Mouse (Mus musculus) CD4-positive helper T cell, adult 2 months (primary cell): ENCODE data around the gene Spocd1.

Source experiments
- DNase-seq: peaks from one replicate; pipeline ENCODE4 v3.0.0-alpha.2; 2012; ENCODE audit warnings: low read depth, missing footprints, low spot score

Gene Spocd1

DNA sequence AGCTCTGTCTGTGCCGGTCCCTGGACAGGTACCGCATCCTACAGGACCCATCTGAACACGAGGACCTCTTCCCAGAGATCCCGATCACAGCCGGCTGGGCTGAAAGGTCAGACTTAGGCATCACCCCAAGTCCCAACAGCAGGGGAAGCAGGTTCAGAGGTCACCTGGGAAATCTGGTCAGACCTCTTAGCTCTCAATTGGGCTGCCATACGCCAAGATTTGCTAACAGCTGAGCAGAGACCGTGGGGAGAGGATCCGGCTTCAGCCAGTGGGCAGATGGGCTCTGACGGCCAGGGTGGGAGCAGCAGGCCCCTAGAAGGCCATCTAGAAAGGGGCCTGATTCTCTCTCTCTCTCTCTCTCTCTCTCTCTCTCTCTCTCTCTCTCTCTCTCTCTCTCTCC, 45.2 kb downstream of the Spocd1 start:
- no peak for DNase-seq

DNA sequence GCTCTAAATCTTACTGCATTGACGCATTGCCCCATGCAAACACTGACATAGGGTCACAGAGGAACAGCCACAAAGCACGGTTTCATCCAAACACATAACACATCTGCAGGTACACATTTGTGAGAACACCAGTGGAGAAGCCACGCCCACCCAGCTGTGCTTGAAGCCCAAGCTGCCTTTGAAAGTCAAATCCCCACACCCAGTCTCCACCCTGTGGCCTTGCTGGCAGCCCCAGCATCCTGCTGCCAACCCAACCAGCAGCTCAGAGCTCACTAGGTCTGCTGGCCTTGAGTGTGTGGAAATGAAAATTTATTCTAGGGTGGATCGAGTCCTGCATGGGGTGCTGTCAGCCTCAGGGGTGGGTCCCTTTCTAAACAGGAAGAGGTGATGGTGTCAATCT, 48.2 kb downstream of the Spocd1 start:
- no peak for DNase-seq

DNA sequence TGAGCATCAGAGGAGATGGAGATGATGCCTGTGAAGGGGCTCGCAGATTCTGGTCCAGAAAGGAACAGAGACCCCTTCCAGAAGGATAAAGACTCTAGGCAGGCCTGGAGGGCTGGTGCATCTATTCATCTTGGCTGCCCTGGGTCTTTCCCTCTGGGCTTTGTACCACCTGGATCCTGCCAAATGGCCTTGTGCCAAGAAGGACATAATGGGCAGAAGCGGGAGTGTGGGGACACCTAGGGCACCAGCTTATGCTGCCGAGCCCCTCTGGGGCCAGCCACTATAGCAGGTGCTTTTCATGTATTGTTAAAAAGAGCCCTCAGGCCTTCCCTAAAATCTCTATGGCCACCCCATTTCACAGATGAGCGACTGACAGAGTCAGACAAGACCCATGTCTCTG, 49.2 kb downstream of the Spocd1 start:
- no peak for DNase-seq

DNA sequence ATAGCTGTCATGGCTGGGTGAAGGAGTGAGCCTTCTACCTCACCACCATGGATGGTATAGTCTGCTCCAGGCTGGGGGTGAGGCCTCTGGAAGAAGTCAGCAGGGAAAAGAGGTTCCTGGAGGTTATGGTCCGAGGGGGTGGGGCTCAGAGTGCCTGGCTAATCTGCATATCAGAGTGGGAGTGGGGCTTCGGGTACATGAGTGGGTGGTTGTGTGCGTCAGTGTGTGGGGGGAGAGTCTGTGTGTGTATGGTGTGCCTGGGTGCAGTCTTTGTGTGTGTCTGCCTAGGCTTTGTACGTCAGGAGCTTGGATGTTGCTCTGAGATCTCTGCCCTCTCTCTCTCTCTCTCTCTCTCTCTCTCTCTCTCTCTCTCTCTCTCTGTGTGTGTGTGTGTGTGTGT, 49.9 kb downstream of the Spocd1 start:
- no peak for DNase-seq

DNA sequence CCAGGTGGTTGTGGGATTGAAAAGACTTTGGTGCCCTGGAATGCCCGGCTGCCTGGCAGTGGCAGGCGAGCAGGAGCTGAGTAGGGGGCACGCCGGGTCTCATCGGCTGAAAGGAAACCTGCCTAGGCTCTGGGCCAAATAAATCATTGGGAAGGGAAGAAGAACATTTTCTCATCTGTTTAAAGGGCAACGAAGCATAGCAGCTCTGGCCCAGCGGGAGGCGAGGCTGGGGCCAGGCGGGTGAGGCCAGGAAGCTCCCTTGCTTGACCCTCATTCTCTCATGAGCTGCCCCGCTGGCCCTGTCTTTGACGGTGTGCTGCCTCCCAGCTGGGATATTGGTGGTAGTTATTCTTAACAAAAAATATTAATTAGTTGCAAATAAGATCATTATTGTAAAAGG, 52.6 kb downstream of the Spocd1 start:
- DNase-seq: no peak

DNA sequence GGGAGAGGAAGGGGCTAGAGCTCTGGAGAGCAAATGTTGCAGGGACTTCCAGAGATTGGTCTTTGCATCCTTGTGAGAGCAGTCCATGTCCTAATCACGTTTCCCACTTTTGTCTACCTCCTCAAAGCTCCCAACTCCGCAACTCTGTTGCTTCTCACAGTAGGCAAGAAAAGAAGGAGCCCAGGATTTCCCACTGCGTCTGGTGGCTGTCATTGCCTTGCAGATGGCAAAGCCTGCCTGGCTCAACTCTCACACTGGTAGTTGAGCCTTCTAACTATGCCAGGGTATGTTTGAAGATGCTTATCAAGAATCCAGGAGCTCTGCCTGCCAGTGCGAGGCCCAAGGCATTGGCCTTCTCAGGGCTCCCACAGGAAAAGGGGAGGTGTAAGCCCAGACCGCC, 54.0 kb downstream of the Spocd1 start:
- no peak for DNase-seq

DNA sequence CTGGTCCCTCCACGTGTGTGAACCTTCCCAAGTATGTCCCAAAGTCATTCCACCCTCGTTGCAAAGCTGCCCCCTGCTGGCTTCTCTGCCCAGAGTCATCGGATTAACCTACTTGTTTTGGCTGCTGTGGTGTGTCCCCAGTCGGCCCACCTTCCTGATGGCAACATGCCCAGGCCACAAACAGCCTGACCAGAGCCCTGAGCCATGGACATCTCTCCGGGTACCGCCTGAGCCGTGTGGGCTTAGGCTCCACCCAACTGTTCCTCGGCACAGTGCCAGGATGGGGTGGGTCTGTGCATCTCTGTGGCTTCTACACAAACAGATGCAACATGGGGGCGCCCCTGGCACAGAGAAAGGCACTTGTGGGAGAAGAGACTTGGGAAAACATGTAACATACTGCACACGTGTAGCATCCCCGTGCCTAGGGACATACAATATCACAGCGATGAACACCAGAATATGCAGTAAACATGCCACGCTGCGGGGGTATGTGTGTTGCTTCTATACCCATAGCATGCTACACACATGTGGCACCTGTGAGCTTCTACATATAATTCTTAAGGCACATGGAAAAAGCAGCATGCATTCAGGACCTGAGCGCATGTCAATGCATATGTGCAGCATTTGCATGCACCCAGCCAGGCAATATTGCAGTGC, 54.8 kb downstream of the Spocd1 start:
- DNase-seq: peak; percentile 24

DNA sequence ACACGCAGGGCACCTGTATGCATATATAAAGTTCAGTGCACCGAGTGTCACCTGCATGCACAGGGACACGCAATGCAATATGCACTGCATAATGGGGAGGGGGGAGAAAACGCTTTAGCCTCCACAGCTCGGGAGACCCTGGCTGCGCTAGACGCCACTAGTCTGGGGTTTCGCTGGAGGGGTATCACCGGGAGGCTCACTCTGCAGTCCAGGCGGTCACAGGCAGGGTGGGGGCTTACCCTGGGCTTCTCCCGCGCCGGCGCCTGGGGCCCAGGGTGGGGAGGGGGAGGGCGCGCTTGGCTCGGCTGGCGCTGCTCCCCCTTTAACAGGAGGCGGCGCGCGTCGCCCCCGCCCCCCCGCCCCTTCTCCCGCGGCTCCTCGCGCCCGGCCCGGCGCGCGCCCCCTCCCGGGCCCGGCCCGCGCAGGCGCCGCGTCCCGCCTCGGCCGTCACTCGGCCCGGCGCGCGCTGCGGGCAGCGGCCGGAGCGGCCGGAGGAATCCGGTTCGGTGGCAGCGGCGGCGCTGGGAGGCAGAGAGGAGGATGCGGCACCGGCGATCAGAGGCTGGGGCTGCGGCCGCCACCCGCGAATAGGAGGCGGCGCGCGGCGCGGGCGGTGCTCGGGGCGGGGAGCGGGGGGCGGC, 55.5 kb downstream of the Spocd1 start, which contains the start of gene Adgrb2:
TSS of gene Adgrb2 (plus strand) at position 450 of the 641 bp plus-strand sequence.
- peak; percentile 27 for DNase-seq

DNA sequence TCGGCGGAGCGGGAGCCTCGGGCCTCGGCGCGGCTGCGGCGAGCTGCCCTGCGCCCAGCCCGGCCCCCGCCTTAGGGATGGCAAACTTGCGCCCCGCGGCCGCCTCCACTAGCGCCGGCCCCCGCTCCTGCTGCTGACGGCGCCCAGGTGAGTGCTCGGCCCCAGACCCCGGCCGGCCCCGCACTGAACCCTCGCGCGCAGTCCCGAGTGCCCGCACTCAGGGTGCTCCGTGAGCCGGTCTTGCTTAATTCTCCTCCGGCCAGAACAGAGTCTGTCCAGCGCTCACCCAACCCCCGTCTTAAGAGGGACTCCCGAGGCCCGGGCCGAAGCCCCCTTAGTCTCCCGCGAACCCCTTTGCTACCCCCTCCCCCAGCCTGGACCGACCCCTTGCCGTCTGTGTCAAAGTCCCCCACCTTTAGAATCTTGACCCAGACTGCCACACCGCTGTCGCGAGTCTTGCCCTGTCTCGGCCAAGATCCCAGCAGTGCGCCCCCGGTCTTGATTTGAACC, 56.2 kb downstream of the Spocd1 start:
- no peak for DNase-seq

DNA sequence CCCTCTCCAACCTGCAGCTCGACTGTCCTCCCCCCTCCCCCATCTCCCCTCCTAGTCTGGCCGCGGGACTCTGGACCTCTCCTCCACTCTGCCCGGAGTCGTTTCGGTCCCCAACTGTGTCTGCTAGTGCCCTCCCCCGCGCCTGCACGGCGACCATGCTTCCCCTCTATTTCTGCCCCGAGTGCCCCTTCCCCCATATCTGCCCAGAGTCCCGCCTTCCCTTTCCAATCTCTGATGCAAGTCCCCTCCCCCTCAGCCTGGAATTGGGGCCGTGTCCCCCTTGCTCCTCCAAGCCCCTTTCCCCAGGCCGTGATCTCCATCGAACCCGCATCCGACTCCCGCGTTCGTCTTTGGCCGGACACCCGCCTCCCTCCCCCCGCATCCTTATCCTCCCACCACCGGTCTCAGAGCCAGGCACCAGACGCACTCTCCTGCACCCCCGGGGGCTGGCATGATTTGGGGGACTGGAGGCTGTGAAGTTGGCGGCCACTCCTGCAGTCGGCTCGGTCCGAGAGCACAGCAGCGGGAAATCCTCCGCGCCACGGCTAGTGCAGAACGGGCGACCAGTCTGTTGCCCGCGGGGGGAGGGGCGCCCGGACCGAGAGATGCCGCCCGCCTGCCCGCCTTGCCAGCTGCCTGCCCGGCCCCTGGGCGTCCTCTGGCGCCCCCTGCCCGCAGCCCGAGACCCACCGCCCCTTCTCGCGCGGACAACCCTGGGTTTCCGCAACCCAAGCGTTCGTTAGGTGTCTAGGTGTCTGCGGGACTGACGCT, 56.8 kb downstream of the Spocd1 start:
- peak; percentile 48 for DNase-seq

DNA sequence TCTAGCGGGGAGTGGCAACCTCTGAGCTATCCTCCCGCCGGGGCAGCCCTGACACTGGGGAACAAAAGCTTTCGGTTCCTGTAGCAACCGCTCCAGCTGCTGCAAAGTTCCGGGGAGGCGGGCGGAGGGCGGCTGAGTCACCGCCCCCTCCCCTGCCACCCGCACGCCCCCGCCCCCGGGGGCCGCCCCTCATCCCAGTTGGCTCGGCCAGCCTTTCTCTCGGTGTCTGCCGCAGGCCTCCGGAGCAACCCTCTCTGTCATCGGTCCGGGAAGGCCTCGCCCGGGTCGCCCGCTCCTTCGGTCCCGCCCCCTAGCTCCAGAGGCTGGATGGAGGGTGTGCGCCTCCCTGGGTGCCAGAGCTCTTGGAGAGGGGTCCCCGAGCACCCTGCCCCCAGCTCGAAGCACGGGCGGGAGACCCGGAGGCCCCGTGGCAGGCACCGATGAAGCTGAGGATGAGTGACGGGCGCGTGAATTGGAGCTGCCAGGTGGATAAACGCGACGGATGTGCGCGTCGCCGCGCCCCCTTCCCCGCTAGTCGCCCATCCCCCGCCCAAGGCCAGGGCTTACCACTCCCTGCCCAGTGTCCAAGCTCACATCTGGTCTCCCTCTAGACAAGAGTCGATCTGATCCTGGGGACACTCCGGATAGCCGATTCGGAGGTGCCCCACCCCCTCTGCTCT, 58.9 kb downstream of the Spocd1 start:
- peak; percentile 61 for DNase-seq

DNA sequence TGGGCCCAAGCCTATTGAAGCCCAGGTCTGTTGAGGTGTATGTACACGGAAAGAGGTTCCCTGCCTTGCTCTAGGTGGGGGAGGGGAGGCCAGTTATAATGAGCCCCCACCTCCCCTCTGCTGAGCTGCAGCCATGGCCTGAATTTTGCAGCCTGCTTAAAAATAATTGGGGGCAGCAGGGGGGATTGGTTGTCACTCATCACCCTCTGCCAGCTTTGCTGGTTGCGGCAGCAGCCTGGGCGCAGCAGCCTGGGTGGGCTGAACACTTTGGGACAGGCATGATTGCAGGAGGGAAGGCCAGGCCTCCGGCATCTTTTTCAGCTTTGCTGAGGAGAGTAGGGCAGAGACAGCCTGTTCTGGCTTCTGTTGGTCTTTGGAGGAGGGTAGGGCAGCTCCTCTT, 60.9 kb downstream of the Spocd1 start:
- no peak for DNase-seq

DNA sequence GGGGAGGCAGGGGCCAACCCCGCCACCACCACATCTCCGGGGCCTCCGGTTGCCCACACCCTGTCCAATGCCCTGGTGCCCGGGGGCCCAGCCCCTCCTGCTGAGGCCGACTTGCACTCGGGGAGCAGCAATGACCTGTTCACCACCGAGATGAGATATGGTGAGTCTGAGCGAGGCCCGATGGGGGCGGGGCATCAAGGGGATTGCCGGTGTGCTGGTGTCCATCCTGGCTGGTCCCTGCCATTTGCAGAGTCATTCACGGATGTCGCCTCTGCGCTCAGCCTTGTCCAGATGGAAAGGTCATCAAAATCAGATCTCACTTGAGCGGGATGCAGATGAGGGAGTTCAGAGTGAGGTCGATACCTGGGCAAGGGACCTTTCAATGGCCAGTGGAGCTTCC, 63.7 kb downstream of the Spocd1 start:
- no peak for DNase-seq

DNA sequence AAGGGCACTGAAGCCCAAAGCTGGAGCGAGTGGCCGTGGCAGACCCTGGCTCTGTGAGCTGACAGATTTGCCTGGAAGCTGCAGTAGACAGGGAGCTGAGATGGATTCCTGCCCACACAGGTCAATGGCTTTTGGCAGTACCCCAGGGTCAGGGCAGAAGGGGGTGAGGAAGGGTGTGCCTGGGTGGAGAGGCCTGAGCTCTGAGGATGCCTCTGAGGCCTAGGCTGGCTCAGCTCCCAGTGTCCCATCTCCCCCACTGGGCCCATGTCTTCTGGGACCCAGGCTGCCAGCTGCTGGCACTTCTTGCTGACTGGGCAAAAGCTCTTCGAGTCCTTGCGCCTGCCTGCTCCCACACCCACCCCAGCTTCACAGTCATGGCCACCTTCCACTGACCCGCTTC, 64.2 kb downstream of the Spocd1 start:
- DNase-seq: no peak

DNA sequence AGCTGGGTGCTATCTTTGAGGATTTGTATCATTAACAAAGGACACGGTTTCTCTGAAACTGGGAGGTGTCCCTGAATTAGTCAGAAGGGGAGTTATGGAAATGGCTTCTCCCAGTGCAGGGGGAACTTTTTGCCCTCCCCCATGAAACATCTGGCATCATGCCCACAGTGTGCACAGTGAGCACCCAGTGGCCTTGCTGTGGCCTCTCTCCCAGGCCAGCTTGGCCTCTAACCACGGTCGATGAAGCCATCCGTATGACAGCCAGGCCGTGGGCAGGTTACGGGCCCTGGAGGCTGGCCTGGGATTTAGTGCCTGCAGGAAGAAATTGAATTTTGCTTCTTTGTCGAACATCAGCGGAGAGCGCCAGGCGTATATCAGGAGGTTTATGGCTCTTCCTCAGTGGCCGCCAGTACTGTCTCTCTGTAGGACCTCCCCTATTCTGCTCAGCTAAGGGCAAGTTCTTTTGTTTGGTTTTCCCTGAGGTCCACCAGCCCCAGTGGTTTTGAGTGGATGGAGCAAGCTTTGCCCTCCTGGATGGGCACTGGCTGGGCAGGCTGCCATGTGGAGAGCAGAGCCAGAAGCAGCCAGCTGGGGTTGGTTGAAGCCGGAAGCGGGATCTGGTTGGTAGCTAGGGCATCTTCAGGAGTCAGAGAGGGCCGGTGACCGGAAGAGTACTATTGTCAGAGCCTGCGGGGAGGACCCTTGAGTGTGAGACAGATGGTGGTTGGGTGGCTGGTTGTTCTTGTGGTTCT, 65.1 kb downstream of the Spocd1 start:
- DNase-seq: no peak

DNA sequence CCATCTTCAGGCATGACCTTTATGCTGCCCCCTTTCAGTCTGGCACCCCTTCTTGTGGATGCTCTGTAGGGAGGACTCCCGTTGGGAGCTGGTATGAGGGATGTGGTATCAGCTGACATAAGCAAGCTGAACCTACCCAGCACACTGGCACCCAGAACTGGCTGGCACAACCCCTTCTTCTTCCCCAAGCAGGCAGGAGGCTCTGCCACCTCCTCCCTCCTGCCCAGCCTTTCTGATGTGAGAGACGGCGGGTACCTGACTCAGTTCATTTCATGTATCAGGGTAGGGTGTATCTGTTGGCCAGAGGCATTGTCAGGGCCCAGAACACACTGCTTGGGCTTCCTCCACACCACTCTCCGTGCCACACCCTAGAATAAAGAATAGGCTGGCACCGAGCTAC, 65.7 kb downstream of the Spocd1 start:
- no peak for DNase-seq

DNA sequence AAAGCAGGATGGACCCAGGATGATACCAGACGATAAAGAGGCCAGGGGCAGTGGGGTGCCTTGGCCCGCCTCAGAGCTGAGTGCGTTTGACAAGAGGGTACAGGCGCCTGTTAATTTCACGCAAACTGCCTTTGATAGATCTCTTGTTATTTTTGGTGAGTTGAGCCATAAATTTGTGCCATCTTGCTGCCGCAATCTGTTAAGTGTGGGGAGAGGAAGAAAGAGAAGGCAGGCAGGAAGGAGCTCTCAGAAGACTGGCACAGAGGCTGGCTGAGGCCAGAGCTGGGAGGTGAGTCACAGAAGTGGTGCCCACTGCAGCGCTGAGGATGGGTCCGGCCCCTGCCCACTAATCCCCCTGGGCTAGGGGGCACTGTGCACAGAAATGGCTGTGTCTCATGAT, 66.2 kb downstream of the Spocd1 start:
- no peak for DNase-seq

DNA sequence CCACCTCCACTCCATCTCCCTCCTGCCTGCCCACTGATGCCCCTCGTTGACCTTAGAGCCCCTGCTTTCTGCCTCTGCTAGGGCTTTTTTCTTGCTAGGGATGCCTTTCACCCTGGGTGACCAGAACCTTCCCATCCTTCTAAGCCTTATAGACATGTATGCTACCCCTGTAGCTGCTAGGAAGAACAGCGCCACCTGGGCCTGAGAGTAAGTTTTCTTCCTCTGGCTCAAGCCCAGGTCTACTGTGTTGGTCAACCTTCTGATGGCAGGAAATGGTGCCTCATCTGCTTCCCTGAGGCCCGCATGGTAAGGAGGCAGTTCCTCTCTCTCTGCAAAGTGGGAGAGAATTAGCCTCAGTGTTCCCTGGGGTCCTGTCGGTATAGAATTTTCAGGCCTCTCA, 67.0 kb downstream of the Spocd1 start:
- no peak for DNase-seq

DNA sequence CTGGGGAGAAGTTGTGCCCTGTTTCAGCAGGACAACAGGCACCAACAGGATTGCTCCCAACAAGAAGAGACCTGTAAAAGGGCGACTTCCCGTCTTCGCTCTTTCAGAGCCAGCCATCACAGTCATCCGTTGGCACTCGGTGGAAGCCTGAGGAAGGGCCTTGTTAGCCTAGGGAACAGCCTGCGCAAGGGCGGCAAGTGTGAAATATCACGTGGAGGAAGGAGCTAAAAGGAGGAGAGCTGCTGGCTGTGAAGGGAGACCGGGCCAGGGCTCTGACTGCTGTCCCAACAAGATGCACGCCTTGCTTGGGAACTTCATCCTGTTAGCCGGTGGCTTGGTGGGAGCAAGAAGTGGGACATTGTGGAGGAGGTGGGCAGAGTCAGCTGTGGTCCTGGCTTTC, 69.1 kb downstream of the Spocd1 start:
- no peak for DNase-seq

DNA sequence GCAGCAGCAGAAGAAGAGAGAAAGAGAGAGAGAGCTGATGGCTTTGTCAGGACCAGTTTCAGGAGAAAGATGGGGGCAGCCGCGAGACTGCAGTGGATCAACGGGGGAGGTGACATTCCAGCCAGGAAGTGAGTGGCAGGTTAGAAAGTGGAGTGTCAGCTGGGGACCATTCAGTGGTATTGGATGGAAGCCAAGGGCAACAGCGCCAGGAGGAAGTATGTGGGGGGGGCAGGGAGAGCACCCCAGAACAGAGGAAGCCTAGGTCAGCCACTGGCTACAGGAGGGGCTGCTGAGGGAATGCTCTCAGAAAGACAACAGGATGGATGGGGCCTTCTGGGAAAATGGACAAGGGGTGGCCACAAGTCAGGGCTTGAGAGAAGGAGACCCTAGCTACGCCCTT, 72.7 kb downstream of the Spocd1 start:
- no peak for DNase-seq

DNA sequence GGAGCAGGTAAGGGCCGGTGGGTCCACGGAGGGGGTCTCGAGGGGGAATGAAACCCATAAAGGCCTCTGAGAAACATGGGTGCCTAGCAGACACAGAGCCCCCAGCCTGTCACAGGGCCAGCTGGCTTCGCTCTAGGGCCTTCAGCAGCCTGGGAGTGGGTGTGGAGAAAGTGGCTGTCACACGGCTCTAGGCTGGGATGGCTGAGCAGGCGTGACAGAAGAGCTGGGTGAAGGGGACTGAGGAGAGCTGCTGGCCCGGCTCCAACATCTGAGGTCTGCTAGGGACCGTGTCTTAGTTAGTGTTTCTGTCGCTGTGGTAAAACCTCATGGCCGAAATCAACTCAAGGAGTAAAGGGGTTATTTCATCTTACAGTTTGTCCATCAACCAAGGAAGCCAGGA, 73.1 kb downstream of the Spocd1 start:
- no peak for DNase-seq
